Mouse (Mus musculus) cortical plate, adult 2 months (tissue): ENCODE measurements at regions not wholly inside any gene's neighbourhood (a gene's known extent, or its start where the extent isn't known, plus 50 kb on each side); places are given as distances from the start of the nearest gene placed in this dataset.
A peak's percentile ranks its signal among the peaks of the same experiment; 100 is the strongest.

Source experiments
- CTCF ChIP-seq: fragments of 200-500 bp; IDR thresholded peaks from 2 replicates; pipeline ENCODE4 v1.5.1; 2011; ENCODE audit warnings: mild to moderate bottlenecking, control low read depth, low read length; ENCODE audit not compliant: insufficient read depth; ENCODE audit errors: extremely low read depth
- POLR2A ChIP-seq: fragments of 200-500 bp; IDR thresholded peaks from 2 replicates; pipeline ENCODE4 v1.6.1; 2011; ENCODE audit warnings: mild to moderate bottlenecking, low read length, control low read depth; ENCODE audit not compliant: insufficient read depth; ENCODE audit errors: extremely low read depth

DNA sequence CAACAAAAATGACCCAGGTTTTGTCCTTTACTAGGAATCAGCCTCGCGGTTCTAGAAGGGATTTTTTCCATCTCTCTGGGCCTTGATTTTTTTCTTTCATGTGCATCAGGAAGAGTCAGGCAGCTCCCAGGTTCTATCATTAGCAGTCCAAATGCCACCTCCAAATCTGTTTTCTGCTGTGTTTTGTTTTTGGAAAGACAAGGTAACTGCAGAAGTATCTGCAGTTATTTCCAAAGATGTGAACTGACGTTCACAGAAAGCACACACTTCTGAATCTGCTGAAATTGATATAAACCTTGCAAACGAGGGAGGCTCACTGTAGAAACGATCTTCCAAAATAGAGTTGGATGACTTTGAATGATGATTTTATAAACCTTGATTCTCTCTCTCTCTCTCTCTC is 480.1 kb downstream of the Prss52 start:
- TF ChIP-seq POLR2A (0 out of 2 replicates have a peak, but pooled peaks have one; percentile 21), CTCF (no peak)
